Mouse (Mus musculus) splenic B cell, adult 2 months (primary cell): ENCODE measurements around the gene Gm10720.
A peak's percentile ranks its signal among the peaks of the same experiment; 100 is the strongest.
"Not testable (repeated sequence)": the region's sequence is repeated elsewhere in the genome, so short reads cannot be mapped to it uniquely, and the experiment has no call there.

ENCODE experiments used
- DNase-seq: peaks from one replicate; pipeline ENCODE4 v3.0.0-alpha.2; 2011; ENCODE audit warnings: low read depth, low spot score
- H3K27me3 ChIP-seq: 2 replicates; pipeline ENCODE4 v1.6.1; 2012; ENCODE audit warnings: mild to moderate bottlenecking, low read length, moderate library complexity, mixed read lengths; ENCODE audit not compliant: control insufficient read depth, poor library complexity, insufficient read depth, severe bottlenecking
- H3K36me3 ChIP-seq: 2 replicates; pipeline ENCODE4 v1.6.1; 2012; ENCODE audit warnings: mild to moderate bottlenecking, low read length, moderate library complexity, mixed read lengths; ENCODE audit not compliant: control insufficient read depth, poor library complexity, insufficient read depth, severe bottlenecking

Gene Gm10720

DNA sequence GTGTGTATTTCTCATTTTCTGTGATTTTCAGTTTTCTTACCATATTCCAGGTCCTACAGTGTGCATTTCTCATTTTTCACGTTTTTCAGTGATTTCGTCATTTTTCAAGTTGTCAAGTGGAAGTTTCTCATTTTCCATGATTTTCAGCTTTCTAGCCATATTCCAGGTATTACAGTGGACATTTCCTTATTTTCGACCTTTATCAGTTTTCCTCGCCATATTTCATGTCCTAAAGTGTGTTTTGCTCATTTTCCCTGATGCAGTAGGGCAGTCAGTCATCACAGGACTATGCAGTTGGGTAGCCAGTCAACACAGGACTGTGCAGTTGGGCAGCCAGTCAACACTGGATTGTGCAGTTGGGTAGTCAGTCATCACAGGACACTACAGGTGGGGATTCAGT lies 22.7 kb downstream of the Gm10720 start:
- H3K27me3 ChIP-seq, H3K36me3 ChIP-seq: not testable (repeated sequence)
- peak; percentile 28 for DNase-seq
